Mouse (Mus musculus): Measurements from ENCODE around the gene Nell1. TPM values are rescaled to one million over a fixed set of nuclear protein-coding genes. Genes with fewer than 3 reads are reported as not detected.

Gene Nell1
- not detected for polyA plus RNA-seq (2017; shearing (Covaris generic))

GRCm38 (mm10) chr7:49974841-49975440 lies at the start of gene Nell1:
TSS of gene Nell1 (plus strand) at chr7:49974864.

GRCm38 (mm10) chr7:50598890-50599289 lies 624.2 kb downstream of the Nell1 start, which contains the start of gene 4933405O20Rik:
TSS of gene 4933405O20Rik (plus strand) at chr7:50599190.

Other genes starting within 250 kb of the Nell1 start
- gene Htatip2, start 215.7 kb upstream of the Nell1 start, polyA plus RNA-seq (2017; shearing (Covaris generic)): 22.4 TPM
- 62.0 TPM for gene Prmt3, start 196.5 kb upstream of the Nell1 start, polyA plus RNA-seq (2017; shearing (Covaris generic))
- gene Slc6a5, start 64.7 kb upstream of the Nell1 start, polyA plus RNA-seq (2017; shearing (Covaris generic)): not detected